Mouse (Mus musculus): ENCODE measurements around the gene Bloc1s1. TPM values are rescaled to one million over a fixed set of nuclear protein-coding genes. Genes with fewer than 3 reads are reported as not detected.

The Bloc1s1 gene
- polyA plus RNA-seq, 1 experiment from 2014 or later: 233 TPM

DNA sequence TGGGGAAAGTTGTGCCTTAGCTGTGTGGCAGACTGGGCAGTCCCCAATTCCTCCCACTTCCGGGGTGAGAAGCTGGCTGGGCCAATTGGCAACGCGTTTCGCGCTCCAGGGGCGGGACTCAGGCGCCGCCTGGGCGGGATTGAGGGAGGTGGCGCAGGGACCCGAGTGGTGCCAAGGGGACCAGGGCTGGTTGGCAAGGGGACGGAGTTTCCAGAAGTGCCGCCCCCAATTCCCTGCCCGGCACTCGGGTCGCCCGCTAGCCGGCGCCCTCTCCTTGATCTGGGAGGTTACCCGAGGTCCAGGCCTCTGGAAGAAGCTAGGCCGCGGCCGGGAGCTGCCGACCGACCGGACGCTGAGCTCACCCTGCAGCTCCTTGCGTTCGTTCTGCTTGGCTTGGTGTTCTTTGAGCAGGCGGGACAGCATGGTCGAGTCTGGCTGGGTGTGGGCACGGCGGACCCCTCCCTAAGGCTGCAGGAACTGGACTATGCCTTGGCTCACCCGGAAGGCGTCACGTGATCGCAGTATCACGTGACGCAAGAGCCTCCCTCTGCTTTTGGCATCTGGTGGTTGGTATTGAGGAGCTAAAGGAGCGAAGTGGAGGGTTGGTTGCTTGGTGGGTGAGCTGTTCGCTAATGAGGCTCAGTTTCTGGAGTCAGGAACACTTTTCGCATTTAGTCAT, 683 bp downstream of the Bloc1s1 start:
- Histone ChIP-seq H3K27ac (peak overlapping the region; percentile 78), H3K4me1 (peaks cover 34% of the 10 kb centered on the region), H3K27me3 (replicated peaks) (0 out of 2 replicates have a peak, but pooled peaks cover under 1% of the 10 kb centered on the region), H3K4me2 (replicated peaks) (peak overlapping the region; percentile 67), H3K9ac (peak overlapping the region; percentile 76), H3K9me3 (no peaks in the 10 kb centered on the region), H3K36me3 (0 out of 2 replicates have a peak, but pooled peaks cover 2% of the 10 kb centered on the region), H3K4me3 (peak overlapping the region; percentile 84)
- WGBS: under 1% methylated on average over 42 of the region's 42 CpGs
- ATAC-seq (ENCODE audit: low FRiP score, low read depth): peak; percentile 96

DNA sequence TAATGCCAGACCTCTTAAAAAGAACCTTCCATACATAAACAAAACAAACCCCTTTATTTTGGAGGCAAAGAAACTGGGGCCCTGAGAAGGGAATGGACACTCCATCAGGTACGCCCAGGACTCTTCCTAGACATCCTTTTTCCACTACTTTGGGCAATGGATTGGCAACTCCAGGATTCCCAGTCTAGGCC, 1.1 kb downstream of the Bloc1s1 start, which contains the start of gene Rdh5:
Gene Rdh5 (minus strand): TSS at position 67 of the 191 bp plus-strand sequence.
- 8% methylated on average over 1 of the region's 1 CpGs for WGBS
- Histone ChIP-seq H3K27ac (peak within 1 kb of the TSS; percentile 78), H3K4me1 (peaks cover 35% of the 10 kb centered on the region), H3K9me3 (no peaks in the 10 kb centered on the region), H3K9ac (peak within 1 kb of the TSS; percentile 76), H3K4me3 (peak within 1 kb of the TSS; percentile 84), H3K36me3 (peaks cover 5% of the 10 kb centered on the region; the same call in 1 of the 2 replicates), H3K27me3 (replicated peaks) (no peaks in the 10 kb centered on the region), H3K4me2 (replicated peaks) (peak within 1 kb of the TSS; percentile 67)
- no peak for ATAC-seq (ENCODE audit: low FRiP score, low read depth)

DNA sequence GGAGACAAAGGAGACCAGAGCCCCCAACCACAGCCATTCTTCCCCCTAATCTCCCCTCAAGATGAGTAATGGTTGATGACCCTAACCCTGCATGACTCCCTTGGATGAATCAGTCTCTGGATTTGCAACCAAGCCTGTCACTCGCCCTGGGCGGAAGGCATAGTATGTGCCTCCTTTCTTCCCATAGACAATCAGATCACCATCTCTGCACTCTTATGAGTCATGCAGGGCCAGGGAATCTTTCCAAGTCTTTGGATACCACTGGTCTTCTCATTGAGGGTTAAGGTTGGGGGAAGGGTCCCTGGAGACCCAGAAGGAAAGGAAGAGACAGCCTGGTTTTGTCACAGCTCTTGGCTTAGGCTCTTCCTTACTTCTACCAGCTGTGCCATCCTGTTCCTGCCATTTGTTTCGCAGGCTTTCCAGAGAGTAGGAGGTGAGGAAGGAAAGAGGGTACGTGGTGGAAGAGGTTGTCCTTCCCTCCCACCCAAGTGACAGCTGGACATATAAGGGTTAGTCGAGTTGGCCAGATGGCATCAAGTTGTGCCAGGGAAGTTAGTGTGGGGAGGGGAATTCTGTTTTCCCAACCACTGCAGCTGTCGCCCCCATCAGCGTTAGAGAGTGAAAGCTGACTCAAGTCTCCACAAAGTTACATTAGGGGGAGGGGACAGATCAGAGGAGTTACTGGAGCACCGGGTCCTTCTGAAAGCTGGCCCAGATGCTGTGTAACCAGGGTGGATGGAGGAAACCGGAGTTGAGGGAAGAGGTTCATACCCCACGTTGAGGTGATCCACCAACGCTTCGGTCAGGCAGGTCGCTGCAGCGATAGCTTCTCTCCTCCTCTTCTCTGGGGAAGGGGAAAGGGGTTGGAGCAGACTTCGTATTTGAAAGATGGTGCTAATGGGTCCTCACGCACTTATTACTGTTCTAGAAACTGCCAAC, 1.7 kb downstream of the Bloc1s1 start:
- Histone ChIP-seq H3K4me1 (peaks cover 35% of the 10 kb centered on the region), H3K36me3 (peaks cover 11% of the 10 kb centered on the region), H3K4me3 (peak overlapping the region; percentile 84), H3K27me3 (replicated peaks) (no peaks in the 10 kb centered on the region), H3K9ac (peak overlapping the region; percentile 76; the same call in 1 of the 2 replicates), H3K27ac (no peak overlapping the region), H3K4me2 (replicated peaks) (peak overlapping the region; percentile 67), H3K9me3 (no peaks in the 10 kb centered on the region)
- 76% methylated on average over 16 of the region's 16 CpGs for WGBS
- no peak for ATAC-seq (ENCODE audit: low FRiP score, low read depth)

DNA sequence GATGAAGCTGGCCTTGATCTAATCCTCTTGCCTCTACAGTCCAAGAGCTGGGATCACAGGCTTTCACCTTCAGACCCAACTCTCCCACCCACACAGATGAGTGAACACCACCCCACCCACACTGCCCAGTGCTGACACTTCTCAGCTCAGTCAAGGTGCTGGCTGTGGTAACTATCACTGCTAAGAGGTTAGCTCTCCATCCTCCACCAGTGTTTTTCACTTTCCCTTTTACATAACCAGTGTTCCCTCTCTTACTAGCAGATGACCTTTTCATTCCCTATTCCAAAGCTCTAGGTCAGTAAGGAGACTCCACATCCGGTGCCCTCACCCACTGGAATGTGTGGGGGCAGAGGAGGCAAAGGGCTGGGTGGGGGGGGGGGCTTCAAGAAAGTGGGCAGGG, 2.6 kb downstream of the Bloc1s1 start:
- Histone ChIP-seq H3K4me2 (replicated peaks) (no peak overlapping the region), H3K4me1 (peaks cover 35% of the 10 kb centered on the region), H3K9ac (no peak overlapping the region)

DNA sequence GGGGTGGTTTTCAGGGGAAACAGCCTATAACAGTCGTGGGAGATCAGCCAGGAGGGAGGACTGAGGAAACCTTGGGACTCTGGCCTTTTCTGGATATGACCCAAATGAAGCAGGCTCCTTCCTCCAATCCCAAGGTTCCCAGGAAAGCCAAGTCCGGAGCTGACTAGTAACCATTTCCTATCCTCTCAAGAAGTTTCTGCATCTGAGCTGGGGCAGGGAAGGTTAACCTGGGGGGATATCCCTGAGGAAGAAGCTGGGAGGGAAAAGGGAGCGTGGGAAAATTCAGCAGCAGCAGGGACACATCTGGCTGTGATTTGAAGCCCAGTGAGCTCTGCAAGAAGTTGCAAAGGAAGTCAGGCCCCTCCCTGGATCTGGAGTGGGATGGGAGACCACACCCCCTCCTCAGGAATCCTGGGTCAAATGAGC, 3.1 kb downstream of the Bloc1s1 start:
- WGBS: 74% methylated on average over 3 of the region's 3 CpGs
- peaks cover 35% of the 10 kb centered on the region for H3K4me1 ChIP-seq

More for the DNA sequence above, 2.6 kb downstream of the Bloc1s1 start:
- WGBS: 62% methylated on average over 1 of the region's 1 CpGs
- no peak for ATAC-seq (ENCODE audit: low FRiP score, low read depth)
- H3K27ac ChIP-seq: no peak overlapping the region
- H3K4me3 ChIP-seq: no peak overlapping the region
- no peaks in the 10 kb centered on the region for H3K27me3 ChIP-seq (replicated peaks)
- no peaks in the 10 kb centered on the region for H3K9me3 ChIP-seq
- peaks cover 11% of the 10 kb centered on the region for H3K36me3 ChIP-seq

GRCm38 (mm10) chr10:128919966-128920365, 3.9 kb downstream of the Bloc1s1 start:
- Histone ChIP-seq H3K4me1 (peaks cover 35% of the 10 kb centered on the region), H3K27me3 (replicated peaks) (no peaks in the 10 kb centered on the region), H3K4me2 (replicated peaks) (no peak overlapping the region), H3K4me3 (no peak overlapping the region), H3K9ac (no peak overlapping the region), H3K9me3 (no peaks in the 10 kb centered on the region), H3K27ac (no peak overlapping the region), H3K36me3 (peaks cover 11% of the 10 kb centered on the region)
- no peak for ATAC-seq (ENCODE audit: low FRiP score, low read depth)
- 84% methylated on average over 7 of the region's 7 CpGs for WGBS

More for the DNA sequence above, 3.1 kb downstream of the Bloc1s1 start:
- no peak overlapping the region for H3K4me3 ChIP-seq
- no peak overlapping the region for H3K9ac ChIP-seq
- H3K27me3 ChIP-seq (replicated peaks): no peaks in the 10 kb centered on the region
- no peak for ATAC-seq (ENCODE audit: low FRiP score, low read depth)
- H3K9me3 ChIP-seq: no peaks in the 10 kb centered on the region
- no peak overlapping the region for H3K27ac ChIP-seq
- H3K4me2 ChIP-seq (replicated peaks): no peak overlapping the region
- H3K36me3 ChIP-seq: peaks cover 11% of the 10 kb centered on the region

DNA sequence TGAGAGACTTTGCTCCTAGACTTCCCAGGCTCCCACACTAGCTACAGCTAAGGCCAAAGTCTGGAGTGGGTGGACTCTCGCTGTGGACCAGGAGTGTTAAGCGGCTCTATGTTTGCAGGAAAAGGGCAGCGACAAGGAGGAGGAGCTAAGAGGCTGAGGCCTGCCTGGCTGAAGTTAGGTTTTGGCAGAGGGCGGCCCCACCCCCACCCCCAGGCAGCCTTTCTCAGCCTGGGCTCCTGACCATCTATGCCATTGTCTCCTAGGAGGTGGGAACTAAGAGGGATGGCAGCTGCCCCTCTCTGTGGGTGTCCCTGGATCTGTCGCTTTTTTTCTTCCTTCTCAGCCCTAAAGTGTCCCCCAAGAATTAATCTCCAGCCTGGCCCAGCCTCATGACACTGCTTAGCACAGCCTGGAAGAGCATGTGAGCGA, 4.6 kb downstream of the Bloc1s1 start:
- Histone ChIP-seq H3K27me3 (replicated peaks) (no peaks in the 10 kb centered on the region), H3K27ac (0 out of 2 replicates have a peak overlapping the region, but pooled peaks have one; percentile 42), H3K4me1 (peaks cover 35% of the 10 kb centered on the region), H3K36me3 (peaks cover 11% of the 10 kb centered on the region), H3K4me3 (no peak overlapping the region), H3K4me2 (replicated peaks) (0 out of 2 replicates have a peak overlapping the region, but pooled peaks have one; percentile 1), H3K9ac (no peak overlapping the region; the same call in 1 of the 2 replicates), H3K9me3 (no peaks in the 10 kb centered on the region)
- ATAC-seq (ENCODE audit: low FRiP score, low read depth): no peak
- 21% methylated on average over 6 of the region's 6 CpGs for WGBS

GRCm38 (mm10) chr10:128918246-128918645, 5.6 kb downstream of the Bloc1s1 start:
- Histone ChIP-seq H3K27me3 (replicated peaks) (no peaks in the 10 kb centered on the region), H3K27ac (no peak overlapping the region), H3K4me3 (no peak overlapping the region), H3K36me3 (peaks cover 11% of the 10 kb centered on the region), H3K9me3 (no peaks in the 10 kb centered on the region), H3K4me2 (replicated peaks) (no peak overlapping the region), H3K9ac (no peak overlapping the region), H3K4me1 (peaks cover 28% of the 10 kb centered on the region)
- no peak for ATAC-seq (ENCODE audit: low FRiP score, low read depth)
- 78% methylated on average over 7 of the region's 7 CpGs for WGBS

DNA sequence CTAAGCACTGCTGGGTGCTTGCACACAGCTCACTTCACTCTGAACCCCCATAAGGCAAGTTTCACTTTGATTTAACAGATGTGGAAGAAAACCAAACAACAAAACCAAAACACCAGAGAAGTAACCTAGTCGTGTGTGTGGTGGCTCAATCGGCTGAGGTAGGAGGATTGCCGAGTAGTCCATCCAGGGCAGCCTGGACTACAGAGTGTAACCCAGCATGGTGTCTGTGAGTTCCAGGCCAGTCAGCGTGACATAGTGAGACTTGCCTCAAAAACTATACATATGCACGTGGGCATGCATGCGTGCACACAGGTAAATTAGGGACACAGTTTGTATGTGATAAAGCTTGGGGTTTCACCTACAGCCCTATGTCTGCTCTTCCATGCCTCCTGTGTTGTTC, 6.4 kb downstream of the Bloc1s1 start:
- no peak for ATAC-seq (ENCODE audit: low FRiP score, low read depth)
- H3K4me1 ChIP-seq: peaks cover 23% of the 10 kb centered on the region
- 91% methylated on average over 6 of the region's 6 CpGs for WGBS

DNA sequence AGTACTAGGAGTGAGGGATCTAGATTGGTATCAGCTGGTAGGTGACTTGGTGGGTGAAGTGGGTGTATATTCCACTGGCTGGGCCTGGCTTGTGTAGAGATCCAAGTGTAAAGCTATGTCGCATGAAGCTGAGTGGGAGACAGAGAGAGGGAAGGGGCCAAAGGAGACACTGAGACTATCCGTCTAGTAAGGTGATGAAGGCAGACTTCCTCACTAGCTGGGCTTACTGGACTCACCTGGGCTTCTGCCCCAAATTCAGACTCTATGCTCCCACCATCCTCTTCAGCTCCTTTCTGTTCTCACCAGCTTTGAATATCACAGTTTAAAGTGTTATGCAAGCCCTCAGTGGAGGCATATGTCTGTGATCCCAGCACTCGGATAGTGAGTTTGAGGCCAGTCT, 7.2 kb downstream of the Bloc1s1 start:
- Histone ChIP-seq H3K9me3 (no peaks in the 10 kb centered on the region), H3K4me2 (replicated peaks) (no peak overlapping the region), H3K36me3 (peaks cover 11% of the 10 kb centered on the region), H3K9ac (no peak overlapping the region), H3K4me1 (peaks cover 15% of the 10 kb centered on the region), H3K27ac (no peak overlapping the region), H3K4me3 (no peak overlapping the region), H3K27me3 (replicated peaks) (no peaks in the 10 kb centered on the region)
- WGBS: over 99% methylated on average over 3 of the region's 3 CpGs
- ATAC-seq (ENCODE audit: low FRiP score, low read depth): no peak

More for the DNA sequence above, 6.4 kb downstream of the Bloc1s1 start:
- H3K36me3 ChIP-seq: peaks cover 11% of the 10 kb centered on the region
- no peaks in the 10 kb centered on the region for H3K27me3 ChIP-seq (replicated peaks)
- H3K27ac ChIP-seq: no peak overlapping the region
- no peak overlapping the region for H3K4me2 ChIP-seq (replicated peaks)
- no peak overlapping the region for H3K9ac ChIP-seq
- H3K9me3 ChIP-seq: no peaks in the 10 kb centered on the region
- H3K4me3 ChIP-seq: no peak overlapping the region

DNA sequence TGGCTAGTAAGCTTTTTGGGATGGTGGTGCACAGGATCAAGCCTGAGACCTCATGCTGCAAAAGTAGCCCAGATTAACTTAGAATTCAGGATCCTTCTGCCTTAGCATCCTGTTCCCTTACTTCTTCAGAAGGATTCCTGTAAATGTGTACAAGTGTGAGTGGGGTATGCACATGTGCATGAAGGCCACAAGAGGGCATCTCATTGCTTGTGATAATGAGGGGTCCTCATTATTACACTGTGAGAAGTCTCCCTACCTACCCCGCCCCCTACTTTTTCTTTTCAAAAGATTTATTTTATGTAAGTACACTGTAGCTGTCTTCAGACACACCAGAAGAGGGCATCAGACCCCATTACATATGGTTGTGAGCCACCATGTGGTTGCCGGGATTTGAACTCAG, 8.3 kb downstream of the Bloc1s1 start:
- Histone ChIP-seq H3K36me3 (peaks cover 11% of the 10 kb centered on the region), H3K27me3 (replicated peaks) (no peaks in the 10 kb centered on the region), H3K9ac (no peak overlapping the region), H3K9me3 (no peaks in the 10 kb centered on the region), H3K27ac (no peak overlapping the region), H3K4me3 (no peak overlapping the region), H3K4me1 (peaks cover 14% of the 10 kb centered on the region), H3K4me2 (replicated peaks) (no peak overlapping the region)
- WGBS: 91% methylated on average over 2 of the region's 2 CpGs
- ATAC-seq (ENCODE audit: low FRiP score, low read depth): no peak

GRCm38 (mm10) chr10:128913696-128914095, 10.1 kb downstream of the Bloc1s1 start:
- peaks cover 11% of the 10 kb centered on the region for H3K36me3 ChIP-seq

More at GRCm38 (mm10) chr10:128913696-128914095, 10.1 kb downstream of the Bloc1s1 start:
- Histone ChIP-seq H3K4me1 (peaks cover 19% of the 10 kb centered on the region; the same call in 1 of the 2 replicates), H3K9ac (no peak overlapping the region), H3K4me2 (replicated peaks) (no peak overlapping the region), H3K4me3 (no peak overlapping the region), H3K27ac (no peak overlapping the region), H3K27me3 (replicated peaks) (no peaks in the 10 kb centered on the region), H3K9me3 (no peaks in the 10 kb centered on the region)
- peak; percentile 10; the same call in 1 of the 2 replicates for ATAC-seq (ENCODE audit: low FRiP score, low read depth)
- 84% methylated on average over 12 of the region's 12 CpGs for WGBS

All from neural tube, embryonic 12.5 days (tissue).